Mouse (Mus musculus): ENCODE results near the gene Mfsd4b3. TPM values are rescaled to one million over a fixed set of nuclear protein-coding genes. Genes with fewer than 3 reads are reported as not detected.
A peak's percentile ranks its signal among the peaks of the same experiment; 100 is the strongest.

Mfsd4b3 gene
- total and polyA plus RNA-seq, 2 experiments = 14.2 to 21.8 TPM

GRCm38 (mm10) chr10:39974982-39975381 is 15.0 kb upstream of the Mfsd4b3 start:
- WGBS = 73% methylated on average over 11 of the region's 11 CpGs

GRCm38 (mm10) chr10:39967512-39967911 is 7.6 kb upstream of the Mfsd4b3 start:
- no peak overlapping the region for H3K27ac ChIP-seq (replicated peaks; ENCODE audit: insufficient read depth, low read depth, low read length)
- H3K27me3 ChIP-seq (ENCODE audit: control insufficient read depth, insufficient read depth, low read length) = no peaks in the 10 kb centered on the region; the same call in 1 of the 2 replicates
- 79% methylated on average over 3 of the region's 3 CpGs for WGBS
- H3K79me2 ChIP-seq (ENCODE audit: control insufficient read depth, insufficient read depth, low read length) = no peaks in the 10 kb centered on the region
- H3K9ac ChIP-seq (ENCODE audit: low read depth, low read length) = no peak overlapping the region
- H3K4me3 ChIP-seq (ENCODE audit: insufficient read depth, low read depth, low read length) = no peak overlapping the region
- no peaks in the 10 kb centered on the region for H3K36me3 ChIP-seq (ENCODE audit: control insufficient read depth, insufficient read depth, low read length)
- TF ChIP-seq CTCF (IDR thresholded peaks at IDR 0.05; ENCODE audit: low read depth, low read length) = no peak
- TF ChIP-seq POLR2A (IDR thresholded peaks at IDR 0.05; ENCODE audit: extremely low read depth, insufficient read depth, low read length) = no peak
- H3K4me1 ChIP-seq (ENCODE audit: control insufficient read depth, insufficient read depth, low read length) = no peaks in the 10 kb centered on the region
- no peak for DNase-seq (ENCODE audit: extremely low read depth, low read depth, low spot score)

More at GRCm38 (mm10) chr10:39974982-39975381, 15.0 kb upstream of the Mfsd4b3 start:
- H3K79me2 ChIP-seq (ENCODE audit: control insufficient read depth, insufficient read depth, low read length) = no peaks in the 10 kb centered on the region
- DNase-seq (ENCODE audit: extremely low read depth, low read depth, low spot score) = no peak
- H3K4me3 ChIP-seq (ENCODE audit: insufficient read depth, low read depth, low read length) = no peak overlapping the region
- H3K27me3 ChIP-seq (ENCODE audit: control insufficient read depth, insufficient read depth, low read length) = no peaks in the 10 kb centered on the region
- no peak overlapping the region for H3K9ac ChIP-seq (ENCODE audit: low read depth, low read length)
- H3K4me1 ChIP-seq (ENCODE audit: control insufficient read depth, insufficient read depth, low read length) = no peaks in the 10 kb centered on the region
- no peak overlapping the region for H3K27ac ChIP-seq (replicated peaks; ENCODE audit: insufficient read depth, low read depth, low read length)
- TF ChIP-seq CTCF (IDR thresholded peaks at IDR 0.05; ENCODE audit: low read depth, low read length) = no peak
- TF ChIP-seq POLR2A (IDR thresholded peaks at IDR 0.05; ENCODE audit: extremely low read depth, insufficient read depth, low read length) = no peak
- H3K36me3 ChIP-seq (ENCODE audit: control insufficient read depth, insufficient read depth, low read length) = no peaks in the 10 kb centered on the region

GRCm38 (mm10) chr10:39961906-39962305 is 2.0 kb upstream of the Mfsd4b3 start:
- TF ChIP-seq POLR2A (IDR thresholded peaks at IDR 0.05; ENCODE audit: extremely low read depth, insufficient read depth, low read length) (no peak), CTCF (IDR thresholded peaks at IDR 0.05; ENCODE audit: low read depth, low read length) (no peak)
- no peaks in the 10 kb centered on the region for H3K79me2 ChIP-seq (ENCODE audit: control insufficient read depth, insufficient read depth, low read length)
- 71% methylated on average over 1 of the region's 1 CpGs for WGBS

GRCm38 (mm10) chr10:39960441-39960822 is 479 bp upstream of the Mfsd4b3 start:
- Histone ChIP-seq H3K79me2 (ENCODE audit: control insufficient read depth, insufficient read depth, low read length) (no peaks in the 10 kb centered on the region), H3K4me3 (ENCODE audit: insufficient read depth, low read depth, low read length) (no peak overlapping the region), H3K27me3 (ENCODE audit: control insufficient read depth, insufficient read depth, low read length) (no peaks in the 10 kb centered on the region), H3K4me1 (ENCODE audit: control insufficient read depth, insufficient read depth, low read length) (peaks cover 21% of the 10 kb centered on the region), H3K27ac (replicated peaks; ENCODE audit: insufficient read depth, low read depth, low read length) (no peak overlapping the region), H3K9ac (ENCODE audit: low read depth, low read length) (no peak overlapping the region), H3K36me3 (ENCODE audit: control insufficient read depth, insufficient read depth, low read length) (no peaks in the 10 kb centered on the region)
- TF ChIP-seq POLR2A (IDR thresholded peaks at IDR 0.05; ENCODE audit: extremely low read depth, insufficient read depth, low read length) = no peak
- no peak for TF ChIP-seq CTCF (IDR thresholded peaks at IDR 0.05; ENCODE audit: low read depth, low read length)
- DNase-seq (ENCODE audit: extremely low read depth, low read depth, low spot score) = no peak
- WGBS = 46% methylated on average over 11 of the region's 11 CpGs

More at GRCm38 (mm10) chr10:39961906-39962305, 2.0 kb upstream of the Mfsd4b3 start:
- H3K4me3 ChIP-seq (ENCODE audit: insufficient read depth, low read depth, low read length) = no peak overlapping the region
- H3K27ac ChIP-seq (replicated peaks; ENCODE audit: insufficient read depth, low read depth, low read length) = no peak overlapping the region
- no peaks in the 10 kb centered on the region for H3K36me3 ChIP-seq (ENCODE audit: control insufficient read depth, insufficient read depth, low read length)
- no peak overlapping the region for H3K9ac ChIP-seq (ENCODE audit: low read depth, low read length)
- H3K4me1 ChIP-seq (ENCODE audit: control insufficient read depth, insufficient read depth, low read length) = peaks cover 17% of the 10 kb centered on the region
- no peaks in the 10 kb centered on the region for H3K27me3 ChIP-seq (ENCODE audit: control insufficient read depth, insufficient read depth, low read length)
- no peak for DNase-seq (ENCODE audit: extremely low read depth, low read depth, low spot score)

GRCm38 (mm10) chr10:39958266-39958665 is 1.7 kb downstream of the Mfsd4b3 start:
- H3K36me3 ChIP-seq (ENCODE audit: control insufficient read depth, insufficient read depth, low read length) = no peaks in the 10 kb centered on the region
- no peaks in the 10 kb centered on the region for H3K79me2 ChIP-seq (ENCODE audit: control insufficient read depth, insufficient read depth, low read length)
- H3K4me1 ChIP-seq (ENCODE audit: control insufficient read depth, insufficient read depth, low read length) = peaks cover 21% of the 10 kb centered on the region
- DNase-seq (ENCODE audit: extremely low read depth, low read depth, low spot score) = peak; percentile 50
- WGBS = 68% methylated on average over 4 of the region's 4 CpGs
- no peak overlapping the region for H3K4me3 ChIP-seq (ENCODE audit: insufficient read depth, low read depth, low read length)
- H3K27me3 ChIP-seq (ENCODE audit: control insufficient read depth, insufficient read depth, low read length) = no peaks in the 10 kb centered on the region
- TF ChIP-seq CTCF (IDR thresholded peaks at IDR 0.05; ENCODE audit: low read depth, low read length) = no peak
- TF ChIP-seq POLR2A (IDR thresholded peaks at IDR 0.05; ENCODE audit: extremely low read depth, insufficient read depth, low read length) = no peak
- H3K27ac ChIP-seq (replicated peaks; ENCODE audit: insufficient read depth, low read depth, low read length) = no peak overlapping the region
- H3K9ac ChIP-seq (ENCODE audit: low read depth, low read length) = no peak overlapping the region

- H3K27ac ChIP-seq (replicated peaks; ENCODE audit: insufficient read depth, low read depth, low read length) = no peak overlapping the region
- no peak overlapping the region for H3K4me3 ChIP-seq (ENCODE audit: insufficient read depth, low read depth, low read length)
- H3K36me3 ChIP-seq (ENCODE audit: control insufficient read depth, insufficient read depth, low read length) = no peaks in the 10 kb centered on the region
- WGBS = 22% methylated on average over 2 of the region's 2 CpGs
- peak; percentile 72 for DNase-seq (ENCODE audit: extremely low read depth, low read depth, low spot score)
- H3K9ac ChIP-seq (ENCODE audit: low read depth, low read length) = no peak overlapping the region
- no peaks in the 10 kb centered on the region for H3K79me2 ChIP-seq (ENCODE audit: control insufficient read depth, insufficient read depth, low read length)
- TF ChIP-seq POLR2A (IDR thresholded peaks at IDR 0.05; ENCODE audit: extremely low read depth, insufficient read depth, low read length) (no peak), CTCF (IDR thresholded peaks at IDR 0.05; ENCODE audit: low read depth, low read length) (no peak)
- H3K4me1 ChIP-seq (ENCODE audit: control insufficient read depth, insufficient read depth, low read length) = peaks cover 21% of the 10 kb centered on the region
- no peaks in the 10 kb centered on the region for H3K27me3 ChIP-seq (ENCODE audit: control insufficient read depth, insufficient read depth, low read length)
Observed at GRCm38 (mm10) chr10:39956340-39956878, 3.5 kb downstream of the Mfsd4b3 start.

Data from liver, adult 2 months (tissue).